Mouse (Mus musculus) stomach, postnatal 0 days (tissue): ENCODE measurements at regions not wholly inside any gene's neighbourhood (a gene's known extent, or its start where the extent isn't known, plus 50 kb on each side); places are given as distances from the start of the nearest gene placed in this dataset.
A peak's percentile ranks its signal among the peaks of the same experiment; 100 is the strongest.

Source experiments
- ATAC-seq: fragments of 200-750 bp; cut with Nextera tagmentation; 2 replicates; pipeline ENCODE4 v1.8.0; 2017; ENCODE audit not compliant: low FRiP score, low TSS enrichment
- DNase-seq: peaks from one replicate; pipeline ENCODE4 v3.0.0-alpha.2; 2016; ENCODE audit warnings: low spot score
- H3K27ac ChIP-seq: fragments of 300-500 bp; sonication (generic); replicated peaks from 2 replicates; pipeline ENCODE4 v1.5.1; 2014; ENCODE audit warnings: mild to moderate bottlenecking, control low read depth
- H3K27me3 ChIP-seq: fragments of 300-500 bp; sonication (generic); 2 replicates; pipeline ENCODE4 v1.6.1; 2014; ENCODE audit warnings: low read length; ENCODE audit not compliant: control insufficient read depth, insufficient read depth
- H3K36me3 ChIP-seq: fragments of 300-500 bp; sonication (generic); 2 replicates; pipeline ENCODE4 v1.6.1; 2014; ENCODE audit warnings: low read length, mixed read lengths; ENCODE audit not compliant: control insufficient read depth, insufficient read depth
- H3K4me1 ChIP-seq: fragments of 300-500 bp; sonication (generic); replicated peaks from 2 replicates; pipeline ENCODE4 v1.6.1; 2014; ENCODE audit warnings: antibody characterized with exemption; ENCODE audit not compliant: control insufficient read depth, insufficient read depth
- H3K4me2 ChIP-seq: fragments of 300-500 bp; sonication (generic); replicated peaks from 2 replicates; pipeline ENCODE4 v1.6.1; 2014; ENCODE audit warnings: low read depth, mild to moderate bottlenecking, control low read depth, moderate library complexity
- H3K4me3 ChIP-seq: fragments of 300-500 bp; sonication (generic); 2 replicates; pipeline ENCODE4 v1.5.1; 2014; ENCODE audit warnings: low read depth, low read length, control low read depth
- H3K9ac ChIP-seq: fragments of 300-500 bp; sonication (generic); 2 replicates; pipeline ENCODE4 v1.6.1; 2014; ENCODE audit warnings: mild to moderate bottlenecking, low read length, control low read depth, mixed read lengths
- H3K9me3 ChIP-seq: fragments of 300-500 bp; sonication (generic); 2 replicates; pipeline ENCODE4 v1.6.1; 2016; ENCODE audit warnings: low read length; ENCODE audit not compliant: control insufficient read depth
- CTCF ChIP-seq: IDR thresholded peaks from 2 replicates; pipeline ENCODE4 v1.5.1; 2016; ENCODE audit warnings: antibody characterized with exemption, low read depth, mild to moderate bottlenecking, moderate library complexity
- EP300 ChIP-seq: optimal IDR thresholded peaks from 2 replicates; pipeline ENCODE3; 2016; ENCODE audit warnings: antibody characterized with exemption
- WGBS: fragments of 180-500 bp; shearing (Covaris S2); extraction: QIAGEN DNeasy Blood & Tissue Kit; methylation state at CpG from one replicate; pipeline ENCODE4 v1.1.7; 2014; 5-methylcytosine and 5-hydroxymethylcytosine counted together

DNA sequence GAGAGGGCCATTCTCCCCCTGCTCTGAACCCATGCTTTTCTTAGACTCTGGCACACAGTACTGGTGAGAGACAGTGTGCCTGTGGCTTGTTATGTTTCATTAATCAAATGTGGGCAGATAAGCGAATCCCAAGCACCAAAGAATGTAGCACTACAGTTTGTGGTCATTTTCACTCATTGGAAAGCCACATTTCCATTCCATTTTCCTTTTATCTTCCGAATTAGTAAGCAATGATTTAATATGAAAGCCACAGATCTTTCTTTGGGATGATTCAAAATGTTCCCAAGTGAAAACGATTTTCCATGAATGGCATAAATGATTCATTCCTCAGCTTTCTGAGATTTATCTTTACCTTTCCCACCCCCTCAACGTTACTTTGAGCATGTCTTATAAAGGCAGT lies 260.9 kb upstream of the Gm49339 start:
- TF ChIP-seq EP300 = no peak
- no peak for TF ChIP-seq CTCF
- WGBS = 68% methylated on average over 4 of the region's 4 CpGs
- ATAC-seq = no peak
- no peak overlapping the region for H3K4me3 ChIP-seq
- no peaks in the 10 kb centered on the region for H3K36me3 ChIP-seq
- H3K27me3 ChIP-seq = no peaks in the 10 kb centered on the region
- no peaks in the 10 kb centered on the region for H3K9me3 ChIP-seq
- no peaks in the 10 kb centered on the region for H3K4me1 ChIP-seq
- no peak overlapping the region for H3K9ac ChIP-seq
- DNase-seq = no peak
- H3K27ac ChIP-seq = no peak overlapping the region
- no peak overlapping the region for H3K4me2 ChIP-seq

DNA sequence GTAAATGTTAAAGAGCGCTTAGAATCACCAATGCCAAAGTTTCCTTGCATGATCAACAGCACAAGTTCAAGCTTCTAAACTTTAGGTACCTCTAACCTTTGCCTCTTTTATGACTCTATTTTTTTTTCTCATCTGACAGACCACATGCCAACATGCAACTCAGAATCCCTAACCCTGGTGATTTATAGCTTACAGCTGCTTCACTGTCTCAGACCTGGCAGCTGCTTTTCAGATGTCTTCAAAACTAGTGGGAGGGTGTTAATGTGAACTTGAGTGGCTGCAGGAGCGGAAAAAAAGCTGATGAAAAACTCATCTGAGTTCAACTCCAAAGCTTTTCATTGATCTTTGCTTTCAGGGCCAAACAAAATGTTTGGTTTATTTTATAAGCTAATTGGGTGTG lies 246.8 kb upstream of the Gm49339 start:
- ATAC-seq = no peak
- no peak for DNase-seq
- Histone ChIP-seq H3K9ac (no peak overlapping the region), H3K27ac (no peak overlapping the region), H3K27me3 (no peaks in the 10 kb centered on the region), H3K36me3 (no peaks in the 10 kb centered on the region), H3K4me1 (no peaks in the 10 kb centered on the region), H3K4me2 (no peak overlapping the region), H3K9me3 (no peaks in the 10 kb centered on the region), H3K4me3 (no peak overlapping the region)
- TF ChIP-seq CTCF (no peak), EP300 (no peak)
- WGBS = 80% methylated on average over 2 of the region's 2 CpGs

DNA sequence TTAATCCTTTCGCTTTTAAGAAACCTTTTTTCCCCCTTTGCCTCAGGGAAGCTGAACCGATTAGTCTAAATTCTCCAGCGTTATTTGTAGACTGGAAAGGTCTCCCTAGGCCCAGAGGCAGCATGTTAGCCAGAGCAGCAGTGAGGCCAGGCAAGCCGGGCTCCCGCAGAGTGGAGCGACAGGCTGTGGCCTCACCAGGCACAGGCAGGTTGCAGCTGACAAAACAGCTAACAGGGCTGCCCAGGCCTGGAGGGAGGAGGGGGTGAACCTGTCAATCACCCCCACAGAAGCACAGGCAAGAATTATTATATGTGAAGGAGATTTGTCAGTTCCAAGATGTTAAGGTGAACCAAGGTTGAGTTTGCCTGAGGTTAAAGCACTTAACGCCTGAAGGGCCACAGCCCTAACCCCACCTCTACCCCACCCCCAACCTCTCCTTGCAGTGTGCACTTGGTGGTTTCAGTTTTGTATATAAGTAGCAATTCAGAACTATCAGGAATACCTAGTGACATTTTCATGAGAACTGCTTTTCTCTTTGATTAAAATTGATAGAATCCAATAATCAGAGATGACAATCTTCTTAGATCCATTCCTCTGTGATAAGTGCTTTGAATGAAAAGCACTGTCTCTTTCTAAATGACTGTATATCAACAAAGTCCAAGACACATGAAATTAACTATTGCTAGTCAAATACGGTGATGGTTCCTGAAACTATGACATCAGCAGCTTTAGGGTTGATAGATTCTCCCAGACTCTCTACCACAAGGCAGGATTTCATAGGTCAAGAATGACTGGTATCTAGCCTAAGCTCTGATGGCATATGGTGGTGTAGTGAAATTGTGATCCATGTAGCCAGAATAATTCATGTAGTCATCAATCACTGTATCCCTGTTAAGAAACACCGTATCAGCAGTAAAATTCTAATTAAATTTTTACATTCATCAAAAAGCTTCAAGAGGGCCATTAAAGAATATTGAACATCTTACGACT lies 244.5 kb upstream of the Gm49339 start:
- no peaks in the 10 kb centered on the region for H3K4me1 ChIP-seq
- H3K4me2 ChIP-seq = no peak overlapping the region
- H3K9me3 ChIP-seq = no peaks in the 10 kb centered on the region
- DNase-seq (no peak), ATAC-seq (no peak)
- no peaks in the 10 kb centered on the region for H3K27me3 ChIP-seq
- no peak overlapping the region for H3K27ac ChIP-seq
- TF ChIP-seq CTCF (no peak), EP300 (no peak)
- no peak overlapping the region for H3K9ac ChIP-seq
- no peak overlapping the region for H3K4me3 ChIP-seq
- H3K36me3 ChIP-seq = no peaks in the 10 kb centered on the region
- 38% methylated on average over 10 of the region's 10 CpGs for WGBS

DNA sequence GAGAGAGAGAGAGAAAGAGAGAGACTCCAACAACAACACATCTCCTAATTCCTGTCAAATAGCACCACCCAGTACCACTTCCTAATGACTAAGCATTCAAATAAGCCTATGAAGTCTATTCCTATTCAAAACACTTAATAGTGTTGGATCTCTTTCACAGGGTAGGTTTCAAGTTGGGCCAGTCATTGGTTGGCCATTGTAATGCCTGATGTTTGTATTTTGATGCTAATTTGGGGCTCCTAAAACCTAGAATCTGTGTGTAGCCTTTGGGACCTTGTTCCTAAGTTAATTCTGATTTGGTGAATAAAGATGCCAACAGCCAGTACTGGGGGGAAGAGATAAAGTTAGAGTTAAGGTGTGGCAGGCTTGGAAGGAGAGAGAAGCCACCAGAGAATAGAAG lies 242.3 kb upstream of the Gm49339 start:
- ATAC-seq (no peak), DNase-seq (no peak)
- Histone ChIP-seq H3K4me2 (no peak overlapping the region), H3K27me3 (no peaks in the 10 kb centered on the region), H3K4me3 (no peak overlapping the region), H3K9ac (no peak overlapping the region), H3K9me3 (no peaks in the 10 kb centered on the region), H3K27ac (no peak overlapping the region), H3K4me1 (no peaks in the 10 kb centered on the region), H3K36me3 (no peaks in the 10 kb centered on the region)
- TF ChIP-seq CTCF (no peak), EP300 (no peak)

DNA sequence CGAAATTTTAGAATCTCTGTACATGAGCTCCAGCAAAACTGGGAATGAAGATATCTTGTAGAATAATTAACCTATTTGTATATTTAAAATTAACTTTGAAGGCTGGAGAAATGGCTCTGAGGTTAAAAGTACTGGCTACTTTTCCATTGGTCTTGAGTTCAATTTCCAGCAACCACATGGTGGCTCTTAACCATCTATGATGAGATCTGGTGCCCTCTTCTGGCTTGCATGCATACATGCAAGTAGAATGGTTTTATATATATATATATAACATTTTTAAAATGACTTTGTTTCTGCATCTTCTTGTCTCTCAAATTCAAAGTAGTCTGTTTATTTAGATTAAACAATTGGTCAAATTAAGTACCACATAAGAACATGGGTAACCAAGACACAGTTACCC lies 227.0 kb upstream of the Gm49339 start:
- ATAC-seq (no peak), DNase-seq (no peak)
- Histone ChIP-seq H3K9ac (no peak overlapping the region), H3K27ac (no peak overlapping the region), H3K4me2 (no peak overlapping the region), H3K36me3 (no peaks in the 10 kb centered on the region), H3K27me3 (no peaks in the 10 kb centered on the region), H3K4me1 (no peaks in the 10 kb centered on the region), H3K4me3 (no peak overlapping the region), H3K9me3 (no peaks in the 10 kb centered on the region)
- WGBS = 96% methylated on average over 1 of the region's 1 CpGs
- no peak for TF ChIP-seq EP300
- peak; percentile 26; the same call in 1 of the 2 replicates for TF ChIP-seq CTCF

DNA sequence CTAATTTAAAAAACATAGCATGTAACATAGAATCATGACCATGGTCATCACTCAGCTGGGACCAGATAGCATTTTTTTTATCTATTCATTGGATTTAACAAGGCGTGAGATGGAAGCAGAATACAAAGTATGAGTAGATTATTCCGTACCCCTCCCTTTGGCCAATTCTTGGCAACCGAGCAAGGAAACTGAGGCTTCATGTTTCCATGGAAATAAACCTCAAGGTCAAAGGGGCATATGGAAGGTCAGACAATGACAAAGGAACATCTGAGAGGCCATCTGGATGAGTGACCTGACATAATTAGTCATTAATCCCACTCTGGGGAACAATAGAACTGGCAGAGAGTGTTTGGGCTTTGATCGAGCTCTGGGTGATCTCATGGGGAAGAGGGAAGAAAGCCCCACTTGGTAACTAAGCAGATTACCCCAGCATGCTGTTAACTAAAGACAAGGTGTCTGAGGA lies 222.8 kb upstream of the Gm49339 start:
- Histone ChIP-seq H3K9me3 (no peaks in the 10 kb centered on the region), H3K36me3 (no peaks in the 10 kb centered on the region), H3K4me1 (no peaks in the 10 kb centered on the region), H3K4me2 (no peak overlapping the region), H3K27ac (no peak overlapping the region), H3K27me3 (no peaks in the 10 kb centered on the region), H3K9ac (no peak overlapping the region), H3K4me3 (no peak overlapping the region)
- ATAC-seq (no peak), DNase-seq (no peak)
- WGBS = 53% methylated on average over 4 of the region's 4 CpGs
- TF ChIP-seq CTCF = no peak
- no peak for TF ChIP-seq EP300
